Mouse (Mus musculus): ENCODE results near the gene 4931414P19Rik. TPM values are rescaled to one million over a fixed set of nuclear protein-coding genes. Genes with fewer than 3 reads are reported as not detected.

Gene 4931414P19Rik
- polyA plus RNA-seq, 1 experiment: 4.8 TPM

GRCm38 (mm10) chr14:54560527-54561242 lies 45.1 kb downstream of the 4931414P19Rik start:
- no peak overlapping the region for H3K4me3 ChIP-seq (ENCODE audit: insufficient read depth, low read length)

GRCm38 (mm10) chr14:54557330-54557729 lies 48.5 kb downstream of the 4931414P19Rik start:
- H3K4me1 ChIP-seq (ENCODE audit: control insufficient read depth, insufficient read depth, low read length): peaks cover 4% of the 10 kb centered on the region; the same call in 1 of the 2 replicates
- no peak overlapping the region for H3K27ac ChIP-seq (ENCODE audit: insufficient read depth, low read length)
- no peak for TF ChIP-seq POLR2A (IDR thresholded peaks at IDR 0.05; ENCODE audit: low read depth, low read length)
- no peak for TF ChIP-seq CTCF (IDR thresholded peaks at IDR 0.05; ENCODE audit: borderline replicate concordance, insufficient read depth, low read length)
- no peak overlapping the region for H3K4me3 ChIP-seq (ENCODE audit: insufficient read depth, low read length)

More at GRCm38 (mm10) chr14:54560527-54561242, 45.1 kb downstream of the 4931414P19Rik start:
- H3K4me1 ChIP-seq (ENCODE audit: control insufficient read depth, insufficient read depth, low read length): no peaks in the 10 kb centered on the region
- H3K27ac ChIP-seq (ENCODE audit: insufficient read depth, low read length): no peak overlapping the region
- TF ChIP-seq CTCF (IDR thresholded peaks at IDR 0.05; ENCODE audit: borderline replicate concordance, insufficient read depth, low read length) (no peak), POLR2A (IDR thresholded peaks at IDR 0.05; ENCODE audit: low read depth, low read length) (no peak)

- peak; percentile 82 for TF ChIP-seq POLR2A (IDR thresholded peaks at IDR 0.05; ENCODE audit: low read depth, low read length)
- TF ChIP-seq CTCF (IDR thresholded peaks at IDR 0.05; ENCODE audit: borderline replicate concordance, insufficient read depth, low read length): peak; percentile 55
- Histone ChIP-seq H3K27ac (ENCODE audit: insufficient read depth, low read length) (peak within 1 kb of the TSS; percentile 48), H3K4me3 (ENCODE audit: insufficient read depth, low read length) (peak within 1 kb of the TSS; percentile 57), H3K4me1 (ENCODE audit: control insufficient read depth, insufficient read depth, low read length) (peaks cover 4% of the 10 kb centered on the region; the same call in 1 of the 2 replicates)
These were observed 51.6 kb downstream of the 4931414P19Rik start, which contains the start of gene Haus4 for GRCm38 (mm10) chr14:54553975-54554769. TSS of gene Haus4 (minus strand) at chr14:54554616.

GRCm38 (mm10) chr14:54553454-54553974 lies 52.3 kb downstream of the 4931414P19Rik start:
- H3K4me3 ChIP-seq (ENCODE audit: insufficient read depth, low read length): peak overlapping the region; percentile 57
- 0 out of 2 replicates have a peak overlapping the region, but pooled peaks have one; percentile 48 for H3K27ac ChIP-seq (ENCODE audit: insufficient read depth, low read length)
- TF ChIP-seq POLR2A (IDR thresholded peaks at IDR 0.05; ENCODE audit: low read depth, low read length): no peak
- no peak for TF ChIP-seq CTCF (IDR thresholded peaks at IDR 0.05; ENCODE audit: borderline replicate concordance, insufficient read depth, low read length)
- peaks cover 4% of the 10 kb centered on the region; the same call in 1 of the 2 replicates for H3K4me1 ChIP-seq (ENCODE audit: control insufficient read depth, insufficient read depth, low read length)

GRCm38 (mm10) chr14:54544703-54545102 lies 61.1 kb downstream of the 4931414P19Rik start:
- Histone ChIP-seq H3K4me3 (ENCODE audit: insufficient read depth, low read length) (no peak overlapping the region), H3K27ac (ENCODE audit: insufficient read depth, low read length) (no peak overlapping the region), H3K4me1 (ENCODE audit: control insufficient read depth, insufficient read depth, low read length) (no peaks in the 10 kb centered on the region)
- TF ChIP-seq CTCF (IDR thresholded peaks at IDR 0.05; ENCODE audit: borderline replicate concordance, insufficient read depth, low read length) (no peak), POLR2A (IDR thresholded peaks at IDR 0.05; ENCODE audit: low read depth, low read length) (no peak)

GRCm38 (mm10) chr14:54540771-54541170 lies 65.0 kb downstream of the 4931414P19Rik start:
- Histone ChIP-seq H3K4me1 (ENCODE audit: control insufficient read depth, insufficient read depth, low read length) (no peaks in the 10 kb centered on the region), H3K27ac (ENCODE audit: insufficient read depth, low read length) (no peak overlapping the region), H3K4me3 (ENCODE audit: insufficient read depth, low read length) (no peak overlapping the region)
- TF ChIP-seq POLR2A (IDR thresholded peaks at IDR 0.05; ENCODE audit: low read depth, low read length): no peak
- no peak for TF ChIP-seq CTCF (IDR thresholded peaks at IDR 0.05; ENCODE audit: borderline replicate concordance, insufficient read depth, low read length)

- TF ChIP-seq CTCF (IDR thresholded peaks at IDR 0.05; ENCODE audit: borderline replicate concordance, insufficient read depth, low read length): no peak
- Histone ChIP-seq H3K4me3 (ENCODE audit: insufficient read depth, low read length) (no peak overlapping the region), H3K4me1 (ENCODE audit: control insufficient read depth, insufficient read depth, low read length) (no peaks in the 10 kb centered on the region), H3K27ac (ENCODE audit: insufficient read depth, low read length) (no peak overlapping the region)
These were observed 67.2 kb downstream of the 4931414P19Rik start for GRCm38 (mm10) chr14:54538580-54538979.

Other genes with a start within 250 kb of the 4931414P19Rik start
- gene Oxa1l, start 245.2 kb downstream of the 4931414P19Rik start, polyA plus RNA-seq (2011; ENCODE audit: insufficient read length, low read depth, missing spikeins): 43.2 and 55.3 TPM in 2 replicates
- 6.9 and 7.0 TPM in 2 replicates for gene Slc7a7, start 188.2 kb downstream of the 4931414P19Rik start, polyA plus RNA-seq (2011; ENCODE audit: insufficient read length, low read depth, missing spikeins)
- gene Mrpl52, start 179.1 kb downstream of the 4931414P19Rik start, polyA plus RNA-seq (2011; ENCODE audit: insufficient read length, low read depth, missing spikeins): 138 and 143 TPM in 2 replicates
- gene Mmp14, start 174.4 kb downstream of the 4931414P19Rik start, polyA plus RNA-seq (2011; ENCODE audit: insufficient read length, low read depth, missing spikeins): 618 and 779 TPM in 2 replicates
- gene Lrp10, start 141.9 kb downstream of the 4931414P19Rik start, polyA plus RNA-seq (2011; ENCODE audit: insufficient read length, low read depth, missing spikeins): 85.6 and 98.2 TPM in 2 replicates
- 0.94 TPM in 1 of 2 replicates, not detected in the other for gene Rem2, start 129.9 kb downstream of the 4931414P19Rik start, polyA plus RNA-seq (2011; ENCODE audit: insufficient read length, low read depth, missing spikeins)
- 54.8 and 60.4 TPM in 2 replicates for gene Prmt5, start 88.5 kb downstream of the 4931414P19Rik start, polyA plus RNA-seq (2011; ENCODE audit: insufficient read length, low read depth, missing spikeins)
- gene Haus4, start 51.4 kb downstream of the 4931414P19Rik start, polyA plus RNA-seq (2011; ENCODE audit: insufficient read length, low read depth, missing spikeins): 21.4 and 33.1 TPM in 2 replicates
- gene Ajuba, start 28.4 kb downstream of the 4931414P19Rik start, polyA plus RNA-seq (2011; ENCODE audit: insufficient read length, low read depth, missing spikeins): 39.4 and 44.3 TPM in 2 replicates
- gene Psmb5, start 12.0 kb upstream of the 4931414P19Rik start, polyA plus RNA-seq (2011; ENCODE audit: insufficient read length, low read depth, missing spikeins): 147 and 178 TPM in 2 replicates
- not detected in 2 replicates for gene Psmb11, start 15.4 kb upstream of the 4931414P19Rik start, polyA plus RNA-seq (2011; ENCODE audit: insufficient read length, low read depth, missing spikeins)
- not detected in 2 replicates for gene Gm17606, start 35.0 kb upstream of the 4931414P19Rik start, polyA plus RNA-seq (2011; ENCODE audit: insufficient read length, low read depth, missing spikeins)
- gene Cdh24, start 35.4 kb upstream of the 4931414P19Rik start, polyA plus RNA-seq (2011; ENCODE audit: insufficient read length, low read depth, missing spikeins): 3.4 and 5.3 TPM in 2 replicates
- 51.6 and 58.9 TPM in 2 replicates for gene 1700123O20Rik, start 80.2 kb upstream of the 4931414P19Rik start, polyA plus RNA-seq (2011; ENCODE audit: insufficient read length, low read depth, missing spikeins)
- gene Acin1, start 80.9 kb upstream of the 4931414P19Rik start, polyA plus RNA-seq (2011; ENCODE audit: insufficient read length, low read depth, missing spikeins): 184 and 243 TPM in 2 replicates
- gene Gm29776, start 92.8 kb upstream of the 4931414P19Rik start, polyA plus RNA-seq (2011; ENCODE audit: insufficient read length, low read depth, missing spikeins): not detected in 2 replicates
- not detected in 2 replicates for gene Cebpe, start 106.2 kb upstream of the 4931414P19Rik start, polyA plus RNA-seq (2011; ENCODE audit: insufficient read length, low read depth, missing spikeins)
- 0.47 and 2.0 TPM in 2 replicates for gene Slc7a8, start 176.0 kb upstream of the 4931414P19Rik start, polyA plus RNA-seq (2011; ENCODE audit: insufficient read length, low read depth, missing spikeins)
- gene Rnf212b, start 208.1 kb upstream of the 4931414P19Rik start, polyA plus RNA-seq (2011; ENCODE audit: insufficient read length, low read depth, missing spikeins): not detected in 2 replicates

Data from embryonic fibroblast, embryonic 13.5 days (primary cell).